Mouse (Mus musculus) layer of hippocampus, postnatal 14 days (tissue): ENCODE measurements around the gene Vangl2. TPM values are rescaled to one million over a fixed set of nuclear protein-coding genes. Genes with fewer than 3 reads are reported as not detected.

ENCODE experiments used
- DNase-seq, 2 experiments: peaks; one replicate each; pipeline ENCODE4 v3.0.0; 2021 to 2022; ENCODE audit warnings: low spot score in 2 of 2, mixed read lengths in 1 of 2
- total RNA-seq, 2 experiments: library from RNA; stranded (reverse); gene quantifications; 2 replicates each; pipeline ENCODE4 v1.2.3; 2021

The Vangl2 gene
- total RNA-seq, 2 experiments from 2014 or later, result 21.9 to 22.4 TPM

- no peak for DNase-seq
Measured at GRCm38 (mm10) chr1:172009406-172009805, 18.8 kb downstream of the Vangl2 start.

- no peak for DNase-seq
Measured at GRCm38 (mm10) chr1:172008351-172008750, 19.9 kb downstream of the Vangl2 start.

- no peak for DNase-seq
Measured at GRCm38 (mm10) chr1:172007761-172008160, 20.5 kb downstream of the Vangl2 start.

- peak in 1 of 2 experiments; percentile 6 for DNase-seq
Measured at GRCm38 (mm10) chr1:172001665-172002064, 26.6 kb downstream of the Vangl2 start.

- peak; percentile 48 to 66 for DNase-seq
Measured at GRCm38 (mm10) chr1:172000641-172001040, 27.6 kb downstream of the Vangl2 start.

GRCm38 (mm10) chr1:171998820-171999597, 29.2 kb downstream of the Vangl2 start:
- DNase-seq, result no peak

GRCm38 (mm10) chr1:171996701-171997100, 31.5 kb downstream of the Vangl2 start:
- DNase-seq, result no peak

GRCm38 (mm10) chr1:171994918-171995715, 33.1 kb downstream of the Vangl2 start:
- no peak for DNase-seq

- DNase-seq, result no peak
Measured at GRCm38 (mm10) chr1:171994501-171994900, 33.7 kb downstream of the Vangl2 start.

- DNase-seq, result no peak
Measured at GRCm38 (mm10) chr1:171992901-171993530, 35.2 kb downstream of the Vangl2 start.

GRCm38 (mm10) chr1:171991883-171992282, 36.4 kb downstream of the Vangl2 start:
- DNase-seq, result no peak

- DNase-seq, result no peak
Measured at GRCm38 (mm10) chr1:171984121-171984520, 44.1 kb downstream of the Vangl2 start.

- DNase-seq, result no peak
Measured at GRCm38 (mm10) chr1:171983372-171984001, 44.8 kb downstream of the Vangl2 start.

GRCm38 (mm10) chr1:171982740-171983139, 45.5 kb downstream of the Vangl2 start:
- DNase-seq, result no peak

GRCm38 (mm10) chr1:171982170-171982569, 46.1 kb downstream of the Vangl2 start:
- no peak for DNase-seq

- DNase-seq, result peak in 1 of 2 experiments; percentile 40
Measured at GRCm38 (mm10) chr1:171979969-171980730, 48.1 kb downstream of the Vangl2 start.

GRCm38 (mm10) chr1:171977891-171978290, 50.4 kb downstream of the Vangl2 start:
- DNase-seq, result no peak

- DNase-seq, result no peak
Measured at GRCm38 (mm10) chr1:171976826-171977539, 51.3 kb downstream of the Vangl2 start.

- no peak for DNase-seq
Measured at GRCm38 (mm10) chr1:171975831-171976230, 52.4 kb downstream of the Vangl2 start.

GRCm38 (mm10) chr1:171975377-171975776, 52.9 kb downstream of the Vangl2 start:
- no peak for DNase-seq
